15 mouse cellular contexts compared by ENCODE assay signal in the genomic region with DNA sequence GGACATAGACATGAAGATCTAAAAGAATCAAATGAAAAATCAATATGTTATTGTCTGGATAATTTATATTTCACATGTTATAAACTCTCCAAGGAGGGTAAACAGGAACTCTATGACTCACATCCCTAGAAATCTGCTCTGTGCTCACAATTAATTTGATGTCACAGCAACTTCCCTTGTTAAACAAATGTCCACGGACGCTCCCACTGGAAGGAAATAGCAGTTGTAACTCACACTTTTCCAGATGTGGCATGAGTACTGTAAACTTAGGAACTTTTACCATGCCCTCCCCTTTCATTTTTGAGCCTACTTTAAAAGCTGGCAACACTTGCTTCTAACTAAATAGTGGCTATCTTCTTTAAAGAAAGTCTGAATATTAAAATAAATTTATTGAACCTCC.
DNase-seq lines count a peak whose midpoint lies in the region; ATAC-seq and TF ChIP-seq lines count a peak whose summit lies in the region.
"Had no signal": no experiment of that assay in that cellular context is flagged by ENCODE, and none has a peak within 500 bp of the region (broad histone marks: within the 10 kb centered on the region; RNA-seq: fewer than 3 reads in every experiment).

No protein-coding gene starts in this region.

- 53% methylated on average over 2 of the region's 2 CpGs for WGBS in heart, embryonic 14.5 days
- WGBS in lung, embryonic 16.5 days, result 20% methylated on average over 2 of the region's 2 CpGs
- WGBS in midbrain, postnatal 0 days, result 83% methylated on average over 2 of the region's 2 CpGs

- H3K27me3 ChIP-seq in heart, embryonic 14.5 days (ENCODE audit: control insufficient read depth, insufficient read depth, low read length), result no peaks in the 10 kb centered on the region
- no peaks in the 10 kb centered on the region for H3K27me3 ChIP-seq in lung, embryonic 16.5 days (ENCODE audit: control insufficient read depth, insufficient read depth, low read depth, low read length)
- H3K27me3 ChIP-seq in midbrain, postnatal 0 days (ENCODE audit: insufficient read depth, low read length), result no peaks in the 10 kb centered on the region
- H3K27me3 ChIP-seq: heart, embryonic 13.5 days; liver, embryonic 12.5 days; neural tube, embryonic 13.5 days; stomach, embryonic 15.5 days had no signal

- DNase-seq in adrenal gland, adult 2 months, result peak; percentile 8
- DNase-seq in adrenal gland, adult 8-10 months, result no peak
- DNase-seq in heart, postnatal 4 days, result no peak
- DNase-seq in embryo, embryonic 10.5 days (ENCODE audit: low spot score), result peak; percentile 21
- no peak for DNase-seq in midbrain, postnatal 0 days (ENCODE audit: low spot score)
- DNase-seq in urinary bladder, postnatal 14 days (ENCODE audit: low spot score), result no peak
- DNase-seq: cerebellum, adult 9-10 months; thymus, postnatal 14 days had no signal

- H3K36me3 ChIP-seq in heart, embryonic 14.5 days (ENCODE audit: control insufficient read depth, insufficient read depth, low read length), result no peaks in the 10 kb centered on the region
- no peaks in the 10 kb centered on the region for H3K36me3 ChIP-seq in lung, embryonic 16.5 days (ENCODE audit: control insufficient read depth, insufficient read depth, low read length)
- no peaks in the 10 kb centered on the region for H3K36me3 ChIP-seq in midbrain, postnatal 0 days (ENCODE audit: insufficient read depth, low read length)
- H3K36me3 ChIP-seq: heart, embryonic 13.5 days; liver, embryonic 12.5 days; stomach, embryonic 15.5 days had no signal

- no peak overlapping the region for H3K27ac ChIP-seq in heart, embryonic 14.5 days (replicated peaks in 1 of 2; ENCODE audit: control insufficient read depth in 1 of 2, insufficient read depth in 1 of 2, low read depth in 2 of 2, low read length in 2 of 2)
- no peak overlapping the region for H3K27ac ChIP-seq in lung, embryonic 16.5 days (ENCODE audit: low read length)
- no peak overlapping the region for H3K27ac ChIP-seq in midbrain, postnatal 0 days (ENCODE audit: low read depth, low read length)
- H3K27ac ChIP-seq: liver, embryonic 12.5 days; neural tube, embryonic 13.5 days; stomach, embryonic 15.5 days had no signal

- ATAC-seq in heart, embryonic 14.5 days (ENCODE audit: insufficient number of reproducible peaks, insufficient read depth, low FRiP score, low read depth), result 0 out of 2 replicates have a peak, but pooled peaks have one; percentile 31
- peak; percentile 74 for ATAC-seq in lung, embryonic 16.5 days (ENCODE audit: low read depth)
- ATAC-seq in midbrain, postnatal 0 days (ENCODE audit: low FRiP score), result no peak
- ATAC-seq: hindbrain, embryonic 16.5 days; liver, embryonic 12.5 days had no signal

- no peak overlapping the region for H3K4me3 ChIP-seq in heart, embryonic 14.5 days (ENCODE audit: control insufficient read depth in 1 of 2, insufficient read depth in 1 of 2, low read depth in 1 of 2, low read length in 2 of 2)
- H3K4me3 ChIP-seq in lung, embryonic 16.5 days (ENCODE audit: low read length), result no peak overlapping the region
- H3K4me3 ChIP-seq in midbrain, postnatal 0 days (ENCODE audit: low read depth, low read length), result no peak overlapping the region
- H3K4me3 ChIP-seq: heart, embryonic 13.5 days; liver, embryonic 12.5 days; neural tube, embryonic 13.5 days; stomach, embryonic 15.5 days had no signal

- H3K4me2 ChIP-seq in heart, embryonic 14.5 days (ENCODE audit: low read length), result no peak overlapping the region
- H3K4me2 ChIP-seq in lung, embryonic 16.5 days (ENCODE audit: low read depth, low read length), result no peak overlapping the region
- no peak overlapping the region for H3K4me2 ChIP-seq in midbrain, postnatal 0 days (ENCODE audit: low read depth, low read length, poor library complexity, severe bottlenecking)
- H3K4me2 ChIP-seq: heart, embryonic 13.5 days; liver, embryonic 12.5 days; neural tube, embryonic 13.5 days; stomach, embryonic 15.5 days had no signal

- no peak overlapping the region for H3K9ac ChIP-seq in heart, embryonic 14.5 days (ENCODE audit: low read length)
- H3K9ac ChIP-seq in lung, embryonic 16.5 days (ENCODE audit: low read length), result no peak overlapping the region
- H3K9ac ChIP-seq in midbrain, postnatal 0 days (replicated peaks; ENCODE audit: low read length, poor library complexity, severe bottlenecking), result no peak overlapping the region
- H3K9ac ChIP-seq: heart, embryonic 13.5 days; liver, embryonic 12.5 days; neural tube, embryonic 13.5 days; stomach, embryonic 15.5 days had no signal

- H3K9me3 ChIP-seq in heart, embryonic 14.5 days (ENCODE audit: control insufficient read depth, low read length), result no peaks in the 10 kb centered on the region
- H3K9me3 ChIP-seq in lung, embryonic 16.5 days (ENCODE audit: control insufficient read depth, low read length), result no peaks in the 10 kb centered on the region
- H3K9me3 ChIP-seq in midbrain, postnatal 0 days (ENCODE audit: low read length), result no peaks in the 10 kb centered on the region
- H3K9me3 ChIP-seq: heart, embryonic 13.5 days; liver, embryonic 12.5 days; neural tube, embryonic 13.5 days; stomach, embryonic 15.5 days had no signal

- H3K4me1 ChIP-seq in heart, embryonic 14.5 days (ENCODE audit: control insufficient read depth in 2 of 2, insufficient read depth in 2 of 2, low read length in 2 of 2), result no peaks in the 10 kb centered on the region
- H3K4me1 ChIP-seq in lung, embryonic 16.5 days (replicated peaks; ENCODE audit: control insufficient read depth, insufficient read depth, low read length), result peaks cover 3% of the 10 kb centered on the region; the same call in 1 of the 2 replicates
- H3K4me1 ChIP-seq in midbrain, postnatal 0 days (ENCODE audit: insufficient read depth, low read length), result no peaks in the 10 kb centered on the region
- H3K4me1 ChIP-seq: liver, embryonic 12.5 days; neural tube, embryonic 13.5 days; stomach, embryonic 15.5 days had no signal

- no peak for TF ChIP-seq CTCF in midbrain, postnatal 0 days (IDR thresholded peaks at IDR 0.05)

Comparison
In these comparisons a context has a peak if more than half of its experiments do, and no peak if none do; other contexts are left out.
1. DNase-seq: peak in adrenal gland, adult 2 months (single experiment) and embryo, embryonic 10.5 days (single experiment); none in adrenal gland, adult 8-10 months (single experiment), heart, postnatal 4 days (single experiment), midbrain, postnatal 0 days (single experiment) and urinary bladder, postnatal 14 days (single experiment).